Mouse (Mus musculus) embryo, embryonic 9.5 days (tissue): ENCODE measurements around the gene Itgae.
A peak's percentile ranks its signal among the peaks of the same experiment; 100 is the strongest.

ENCODE experiments used
- DNase-seq: peaks from one replicate; pipeline ENCODE4 v3.0.0-alpha.2; 2017; ENCODE audit errors: extremely low spot score

The Itgae gene

DNA sequence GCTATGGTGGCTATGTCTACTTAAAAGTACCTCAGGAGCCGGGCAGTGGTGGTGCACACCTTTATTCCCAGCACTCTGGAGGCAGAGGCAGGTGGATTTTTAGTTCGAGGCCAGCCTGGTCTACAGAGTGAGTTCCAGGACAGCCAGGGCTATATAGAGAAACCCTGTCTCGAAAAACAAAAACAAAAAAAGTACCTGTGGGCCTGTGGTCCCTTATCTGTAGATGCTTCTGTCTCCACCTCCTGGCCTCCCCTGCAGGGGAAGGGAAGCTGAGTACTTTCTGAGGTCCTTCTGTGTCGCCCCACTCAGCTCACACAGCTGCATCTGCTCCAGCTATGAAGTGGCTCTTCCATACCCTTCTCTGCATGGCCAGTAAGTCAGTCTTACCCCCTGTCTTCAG, at the start of gene Itgae:
Gene Itgae, plus strand, starts transcription at position 301 of the 400 bp plus-strand sequence.
- no peak for DNase-seq

- DNase-seq = no peak
Measured at GRCm38 (mm10) chr11:73044229-73044755, 46.1 kb upstream of the Itgae start.

DNA sequence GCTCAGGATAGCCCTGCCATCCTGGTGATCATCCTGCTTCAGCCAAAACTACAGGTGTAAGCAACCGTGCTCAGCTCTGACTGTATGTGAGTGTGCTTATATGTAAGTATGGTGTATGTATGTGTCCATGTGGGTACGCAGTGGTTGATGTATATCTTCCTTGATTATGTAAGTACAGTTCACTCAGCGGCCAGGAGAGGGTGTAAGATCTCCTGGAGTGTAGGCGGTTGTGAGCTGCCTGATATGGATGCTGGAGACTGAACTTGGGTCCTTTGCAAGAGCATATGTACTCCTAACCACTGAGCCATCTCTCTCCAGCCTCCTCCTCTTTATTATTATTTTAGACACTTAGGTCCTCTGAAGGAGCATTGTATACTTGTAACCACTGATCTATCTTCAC, 45.6 kb upstream of the Itgae start:
- no peak for DNase-seq

DNA sequence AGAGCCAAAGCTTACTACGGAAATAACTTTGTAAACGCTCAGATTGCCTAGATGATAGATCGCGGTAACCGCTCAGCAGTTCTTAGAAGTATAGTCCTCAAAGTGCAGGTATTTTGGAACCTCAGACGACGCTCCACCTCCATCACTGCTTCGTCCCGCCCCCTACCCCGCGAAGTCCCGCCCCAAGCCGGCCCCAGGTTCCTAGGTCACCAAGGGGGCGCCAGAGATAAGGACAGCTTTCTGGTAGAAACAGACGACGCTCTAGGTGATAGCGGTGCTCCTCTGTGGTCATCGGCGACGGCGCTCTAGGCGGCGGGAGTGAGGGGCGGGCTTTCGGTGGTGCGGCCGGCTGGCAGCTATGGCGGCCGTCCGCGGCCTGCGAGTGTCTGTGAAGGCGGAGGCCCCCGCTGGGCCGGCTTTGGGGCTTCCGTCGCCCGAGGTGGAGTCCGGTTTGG, 42.8 kb upstream of the Itgae start, which contains the start of gene Ncbp3:
Gene Ncbp3, plus strand, starts transcription at position 242 of the 455 bp plus-strand sequence.
- DNase-seq = peak; percentile 99

DNA sequence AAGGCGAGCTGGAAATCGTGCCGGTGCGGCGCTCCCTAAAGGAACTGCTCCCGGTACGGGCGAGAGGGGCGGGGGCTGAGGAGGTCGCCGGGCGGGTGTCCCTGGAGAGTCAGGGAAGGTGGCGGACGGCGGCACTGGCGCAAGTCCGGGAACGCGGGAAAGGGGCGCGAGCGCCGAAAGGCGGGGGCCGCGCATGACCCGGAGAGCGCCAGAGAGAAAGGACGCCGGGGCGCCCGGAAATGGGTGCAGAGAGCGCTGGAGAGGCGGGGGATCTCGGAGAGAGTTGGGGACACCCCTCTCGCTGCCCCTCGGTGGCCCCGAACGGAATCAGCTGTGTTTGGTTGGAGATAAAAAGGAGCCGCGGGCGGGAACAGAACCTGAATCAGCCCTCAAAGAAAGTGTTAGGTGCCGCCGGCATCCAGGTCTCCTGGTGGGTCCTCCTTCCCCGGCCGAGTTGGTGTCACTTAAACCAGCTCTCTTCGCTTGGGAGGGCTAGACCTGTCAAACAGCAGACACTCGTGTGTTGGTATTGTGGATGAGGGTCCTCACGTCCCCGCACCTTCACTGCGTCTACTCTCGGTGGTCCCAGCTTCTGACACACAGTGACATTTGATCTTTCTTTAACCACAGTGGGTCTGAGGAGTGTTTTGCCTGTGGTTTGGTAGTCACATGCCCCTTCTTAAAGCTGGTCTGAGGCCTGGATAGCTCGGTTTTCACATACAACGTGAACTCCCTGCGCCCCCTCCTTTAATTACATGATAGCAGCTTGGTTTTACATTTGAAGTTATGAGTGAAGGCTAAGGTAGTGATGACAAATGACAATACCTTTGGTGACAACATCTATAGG, 42.1 kb upstream of the Itgae start:
- DNase-seq = no peak

DNA sequence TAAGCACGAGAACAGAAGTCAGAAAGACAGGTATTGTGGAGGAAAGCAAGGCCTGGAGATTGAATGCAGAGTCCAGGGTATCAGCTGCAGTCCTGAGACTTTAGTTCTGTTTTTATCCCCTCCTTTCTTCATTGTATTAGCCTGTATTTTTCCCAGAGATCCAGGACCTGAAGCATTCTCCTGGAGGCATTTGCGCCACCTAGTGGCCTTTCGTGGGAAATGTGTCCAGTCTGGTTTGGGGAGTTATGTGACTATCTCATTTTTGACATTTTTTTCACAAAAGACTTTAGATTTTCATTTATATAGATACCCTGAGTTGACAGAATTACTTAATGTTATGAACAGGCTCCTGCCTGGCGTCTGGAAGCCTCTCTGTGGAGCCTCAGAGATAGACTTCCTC, 41.0 kb upstream of the Itgae start:
- peak; percentile 77 for DNase-seq

GRCm38 (mm10) chr11:73052795-73053194, 37.6 kb upstream of the Itgae start:
- DNase-seq = no peak

- DNase-seq = no peak
Measured at GRCm38 (mm10) chr11:73057701-73058100, 32.7 kb upstream of the Itgae start.

- no peak for DNase-seq
Measured at GRCm38 (mm10) chr11:73059630-73060029, 30.8 kb upstream of the Itgae start.

GRCm38 (mm10) chr11:73061413-73061812, 29.0 kb upstream of the Itgae start:
- no peak for DNase-seq

DNA sequence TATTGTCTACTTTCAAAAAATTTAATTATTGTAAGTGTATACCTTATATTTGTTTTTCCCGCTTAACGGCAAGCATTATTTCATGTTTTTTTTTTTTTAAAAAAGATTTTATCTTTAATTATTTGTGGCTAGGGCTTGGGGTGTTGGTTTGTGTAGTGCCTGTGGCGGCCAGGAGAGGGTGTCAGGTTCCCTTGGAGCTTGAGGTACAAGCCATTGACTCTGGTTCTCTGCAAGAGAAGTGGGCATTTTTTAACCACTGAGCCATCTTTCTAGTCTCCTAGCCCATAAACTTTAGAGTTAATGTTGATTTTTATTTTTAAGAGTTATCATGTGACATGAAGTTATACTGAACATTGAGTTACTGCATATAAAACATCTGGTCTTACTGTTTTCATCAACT, 18.5 kb upstream of the Itgae start:
- no peak for DNase-seq

- no peak for DNase-seq
Measured at GRCm38 (mm10) chr11:73076295-73076694, 14.1 kb upstream of the Itgae start.

- DNase-seq = no peak
Measured at GRCm38 (mm10) chr11:73076733-73077132, 13.7 kb upstream of the Itgae start.

DNA sequence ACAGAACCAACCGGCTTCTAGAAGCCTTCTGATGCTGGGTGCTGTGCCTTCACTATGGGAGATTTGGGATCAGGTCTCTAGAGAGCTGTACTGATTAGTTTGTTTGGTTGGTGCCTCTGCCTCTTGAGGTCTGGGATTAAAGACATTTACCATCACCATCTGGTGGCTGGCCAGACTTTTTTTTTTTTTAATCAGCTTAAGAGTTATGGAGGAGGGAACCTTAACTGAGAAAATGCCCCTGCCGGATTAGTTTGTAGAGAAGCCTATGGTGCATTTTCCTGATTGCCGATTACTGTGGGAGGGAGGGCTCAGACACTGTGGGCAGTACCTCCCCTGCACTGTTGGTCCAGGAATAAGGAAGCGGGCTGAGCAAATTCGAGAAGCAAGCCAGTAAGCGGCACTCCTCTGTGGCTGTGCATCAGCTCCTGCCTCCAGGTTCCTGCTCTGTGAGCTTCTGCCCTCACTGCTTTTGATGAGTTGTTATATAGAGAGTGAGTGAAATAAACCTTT, 13.1 kb upstream of the Itgae start:
- no peak for DNase-seq

GRCm38 (mm10) chr11:73078615-73079014, 11.8 kb upstream of the Itgae start:
- DNase-seq = no peak

GRCm38 (mm10) chr11:73080306-73080705, 10.1 kb upstream of the Itgae start:
- DNase-seq = no peak

DNA sequence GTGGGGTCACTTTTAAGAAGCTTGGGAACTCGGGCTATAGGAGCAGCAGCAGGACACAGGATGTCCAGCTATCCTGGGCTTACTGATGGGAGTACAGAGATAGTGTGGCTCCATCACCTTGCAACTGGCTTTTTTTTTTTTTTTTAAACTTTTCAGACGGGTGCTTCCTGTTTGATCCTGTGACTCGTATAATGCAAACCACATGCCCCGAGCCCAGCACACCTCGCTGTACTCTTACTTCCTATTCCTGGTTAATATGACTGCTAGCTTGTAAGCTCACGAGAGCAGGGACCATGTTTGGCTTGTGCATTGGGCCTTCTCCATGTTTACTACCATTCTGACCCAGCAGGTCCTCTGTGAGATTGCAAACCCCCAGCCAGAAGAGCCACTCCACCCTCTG, 6.1 kb upstream of the Itgae start:
- no peak for DNase-seq

DNA sequence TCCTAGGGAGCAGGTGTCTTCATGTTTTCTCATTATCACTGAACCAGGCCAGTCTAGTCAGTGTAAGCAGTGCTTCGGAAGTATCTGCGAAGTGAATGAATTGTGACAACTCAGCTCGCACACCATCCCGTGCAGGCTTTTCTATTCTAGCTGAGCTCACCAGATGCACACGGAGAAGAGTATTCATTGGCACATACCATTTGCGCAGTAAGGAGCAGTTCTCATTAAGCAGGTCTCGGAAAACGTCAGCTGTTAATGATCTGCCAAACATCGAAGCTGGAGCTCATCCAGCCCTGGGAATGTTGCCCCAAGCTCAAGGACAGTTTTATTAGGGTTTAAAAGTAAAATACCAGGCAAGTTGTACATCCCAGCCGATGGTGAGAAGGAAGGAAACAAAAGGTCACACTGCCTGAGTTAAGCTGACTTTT, 5.6 kb upstream of the Itgae start:
- DNase-seq = no peak

GRCm38 (mm10) chr11:73085391-73085790, 5.0 kb upstream of the Itgae start:
- no peak for DNase-seq

DNA sequence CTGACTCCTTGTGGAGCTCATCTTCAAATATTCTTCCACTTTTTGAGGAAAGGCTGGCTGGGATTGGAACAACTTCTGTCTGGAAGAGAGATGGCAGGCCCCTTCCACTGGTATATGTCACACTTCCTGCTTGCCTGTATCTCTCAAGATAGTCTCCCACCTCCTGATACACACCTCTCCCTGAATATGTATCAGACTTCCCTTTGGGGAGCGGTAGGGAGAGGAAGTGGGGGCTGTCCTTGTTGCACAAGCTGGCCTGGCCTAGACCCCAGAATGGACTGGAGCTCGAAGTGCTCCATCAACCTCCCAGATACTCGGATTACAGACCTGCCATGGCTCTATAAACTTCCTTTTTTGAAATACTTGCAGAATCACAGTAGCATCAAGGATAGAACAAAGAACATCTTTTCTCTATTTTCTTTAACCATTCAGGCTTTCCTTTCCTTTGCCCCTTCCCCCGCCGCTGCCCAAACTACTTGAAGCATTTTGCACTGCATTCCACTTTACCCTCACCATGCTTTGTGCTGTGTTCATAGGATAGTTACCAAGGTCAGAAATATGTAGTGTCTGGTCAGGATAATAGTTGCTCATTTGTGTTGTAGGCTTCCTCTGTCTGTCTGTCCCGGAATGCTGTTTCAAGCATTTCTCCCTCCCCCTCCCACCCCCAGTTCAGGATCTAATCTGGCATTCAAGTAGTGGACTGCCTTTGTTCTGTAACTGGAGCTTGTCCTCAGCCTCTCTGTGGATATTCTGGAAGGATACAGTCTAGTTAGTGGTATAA, 2.5 kb upstream of the Itgae start:
- DNase-seq = no peak

- DNase-seq = no peak
Measured at GRCm38 (mm10) chr11:73090826-73091225, 443 bp downstream of the Itgae start.

DNA sequence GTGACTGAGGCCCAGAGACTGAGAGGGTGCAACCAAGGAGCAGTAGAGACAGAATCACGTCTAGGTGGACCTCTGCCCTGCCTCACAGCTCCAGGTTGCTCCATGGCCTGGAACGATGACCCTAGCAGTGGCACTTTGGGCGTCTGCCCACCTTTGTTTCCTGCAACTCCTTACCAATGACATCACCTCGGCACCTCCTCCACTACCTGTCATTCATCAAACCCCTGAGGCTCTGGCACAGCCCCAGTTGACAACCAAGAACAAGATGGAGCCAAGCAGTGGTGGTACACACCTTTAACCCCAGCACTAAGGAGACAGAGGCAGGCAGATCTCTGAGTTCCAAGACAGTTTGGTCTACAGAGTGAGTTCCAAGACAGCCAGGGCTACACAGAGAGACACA, 1.7 kb downstream of the Itgae start:
- no peak for DNase-seq
